Mouse (Mus musculus) heart, embryonic 12.5 days (tissue): ENCODE measurements at regions not wholly inside any gene's neighbourhood (a gene's known extent, or its start where the extent isn't known, plus 50 kb on each side); places are given as distances from the start of the nearest gene placed in this dataset.

Experiments
- ATAC-seq: fragments of 200-750 bp; cut with Nextera tagmentation; 2 replicates; pipeline ENCODE4 v1.8.0; 2017; ENCODE audit warnings: moderate TSS enrichment, moderate library complexity; ENCODE audit not compliant: insufficient number of reproducible peaks, low FRiP score
- H3K27ac ChIP-seq: fragments of 300-500 bp; sonication (generic); 2 replicates; pipeline ENCODE4 v1.5.1; 2016; ENCODE audit warnings: mild to moderate bottlenecking, moderate library complexity; ENCODE audit not compliant: poor library complexity, severe bottlenecking
- H3K27me3 ChIP-seq: fragments of 300-500 bp; sonication (generic); replicated peaks from 2 replicates; pipeline ENCODE4 v1.6.1; 2016; ENCODE audit warnings: mild to moderate bottlenecking, moderate library complexity
- H3K36me3 ChIP-seq: fragments of 300-500 bp; sonication (generic); 2 replicates; pipeline ENCODE4 v1.6.1; 2016; ENCODE audit warnings: mild to moderate bottlenecking, moderate library complexity
- H3K4me1 ChIP-seq: fragments of 300-500 bp; sonication (generic); replicated peaks from 2 replicates; pipeline ENCODE4 v1.6.1; 2016; ENCODE audit warnings: mild to moderate bottlenecking
- H3K4me2 ChIP-seq: fragments of 300-500 bp; sonication (generic); 2 replicates; pipeline ENCODE4 v1.6.1; 2016; ENCODE audit warnings: mild to moderate bottlenecking, moderate library complexity
- H3K4me3 ChIP-seq: fragments of 300-500 bp; sonication (generic); 2 replicates; pipeline ENCODE4 v1.5.1; 2016; ENCODE audit warnings: mild to moderate bottlenecking
- H3K9ac ChIP-seq: fragments of 300-500 bp; sonication (generic); 2 replicates; pipeline ENCODE4 v1.6.1; 2016; ENCODE audit warnings: mild to moderate bottlenecking, moderate library complexity
- H3K9me3 ChIP-seq: fragments of 300-500 bp; sonication (generic); replicated peaks from 2 replicates; pipeline ENCODE4 v1.6.1; 2016; ENCODE audit warnings: mild to moderate bottlenecking, moderate library complexity
- WGBS: fragments of 180-500 bp; shearing (Covaris S2); methylation state at CpG from one replicate; pipeline ENCODE4 v1.1.7; 2016; 5-methylcytosine and 5-hydroxymethylcytosine counted together

DNA sequence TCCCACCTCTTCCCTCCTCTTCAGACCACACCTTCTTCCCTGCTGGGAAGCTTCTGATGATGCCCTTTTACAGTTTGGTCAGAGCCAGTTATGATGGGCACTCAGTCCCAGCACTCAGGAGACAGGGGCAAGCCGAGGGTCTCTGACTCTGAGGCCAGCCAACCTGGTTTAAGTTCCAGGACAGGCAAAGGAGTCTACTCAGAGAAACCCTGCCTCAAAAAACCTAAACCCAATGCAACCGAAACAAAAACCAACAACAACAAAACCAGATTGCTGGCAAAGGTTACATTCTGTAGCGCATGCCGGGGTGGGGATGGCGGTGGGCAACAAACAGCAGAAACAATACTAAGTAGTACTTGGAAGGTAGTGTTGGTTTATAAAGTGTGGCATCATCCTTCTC is 260.2 kb downstream of the Cog6 start:
- Histone ChIP-seq H3K9me3 (no peaks in the 10 kb centered on the region), H3K27ac (no peak overlapping the region), H3K4me2 (no peak overlapping the region), H3K9ac (no peak overlapping the region), H3K4me3 (no peak overlapping the region), H3K27me3 (no peaks in the 10 kb centered on the region), H3K4me1 (no peaks in the 10 kb centered on the region), H3K36me3 (no peaks in the 10 kb centered on the region)
- WGBS: 87% methylated on average over 5 of the region's 5 CpGs
- ATAC-seq: no peak

DNA sequence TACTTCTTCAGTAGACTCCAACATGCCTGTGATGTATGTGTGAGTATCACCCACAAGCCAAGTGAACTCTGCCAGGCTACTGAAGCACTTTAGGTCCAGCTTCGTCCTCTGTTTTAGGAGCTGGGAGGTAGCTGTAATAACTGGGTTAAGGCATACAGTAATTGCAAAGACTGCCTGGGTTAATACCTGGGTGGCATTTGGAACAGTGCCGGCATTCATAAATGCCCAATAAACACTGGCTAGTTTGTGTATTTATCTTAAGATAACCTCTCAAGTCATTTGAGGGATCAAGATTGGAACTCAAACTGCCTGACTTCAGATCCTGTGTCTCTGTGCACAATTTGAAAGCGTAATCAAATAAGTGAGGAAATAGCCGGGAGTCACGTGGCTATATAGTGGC is 261.0 kb downstream of the Cog6 start:
- H3K36me3 ChIP-seq: no peaks in the 10 kb centered on the region
- no peak overlapping the region for H3K9ac ChIP-seq
- H3K4me1 ChIP-seq: no peaks in the 10 kb centered on the region
- H3K9me3 ChIP-seq: no peaks in the 10 kb centered on the region
- 65% methylated on average over 5 of the region's 5 CpGs for WGBS
- no peak overlapping the region for H3K4me2 ChIP-seq
- no peak overlapping the region for H3K4me3 ChIP-seq
- H3K27me3 ChIP-seq: no peaks in the 10 kb centered on the region
- no peak for ATAC-seq
- no peak overlapping the region for H3K27ac ChIP-seq

DNA sequence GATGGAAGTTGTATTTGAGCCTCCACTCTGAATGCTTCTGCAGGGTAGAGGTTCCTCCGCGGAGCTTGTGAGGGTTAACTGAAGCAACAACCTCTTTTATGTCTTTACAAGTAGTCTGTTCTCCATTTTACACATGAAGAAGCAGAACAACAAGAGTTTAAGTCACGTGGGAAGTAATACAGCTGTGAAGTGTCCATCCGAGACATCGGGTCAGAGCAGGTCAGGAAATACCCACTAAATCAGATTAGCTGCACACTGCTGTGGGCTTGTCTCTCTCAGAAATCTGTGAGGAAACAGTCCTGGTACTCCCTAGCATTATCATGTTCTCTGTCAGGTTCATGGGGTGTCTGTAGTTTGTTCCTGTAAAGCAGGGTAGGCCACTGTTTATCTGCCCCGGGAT is 262.1 kb downstream of the Cog6 start:
- no peak overlapping the region for H3K4me2 ChIP-seq
- H3K9ac ChIP-seq: no peak overlapping the region
- no peaks in the 10 kb centered on the region for H3K4me1 ChIP-seq
- no peaks in the 10 kb centered on the region for H3K27me3 ChIP-seq
- no peak overlapping the region for H3K4me3 ChIP-seq
- no peaks in the 10 kb centered on the region for H3K9me3 ChIP-seq
- no peak overlapping the region for H3K27ac ChIP-seq
- 61% methylated on average over 6 of the region's 6 CpGs for WGBS
- no peak for ATAC-seq
- H3K36me3 ChIP-seq: no peaks in the 10 kb centered on the region

GRCm38 (mm10) chr3:52754401-52754800 is 262.6 kb downstream of the Cog6 start:
- Histone ChIP-seq H3K4me1 (no peaks in the 10 kb centered on the region), H3K4me3 (no peak overlapping the region), H3K9me3 (no peaks in the 10 kb centered on the region), H3K36me3 (no peaks in the 10 kb centered on the region), H3K27me3 (no peaks in the 10 kb centered on the region), H3K9ac (no peak overlapping the region), H3K4me2 (no peak overlapping the region), H3K27ac (no peak overlapping the region)
- 73% methylated on average over 4 of the region's 4 CpGs for WGBS
- no peak for ATAC-seq

DNA sequence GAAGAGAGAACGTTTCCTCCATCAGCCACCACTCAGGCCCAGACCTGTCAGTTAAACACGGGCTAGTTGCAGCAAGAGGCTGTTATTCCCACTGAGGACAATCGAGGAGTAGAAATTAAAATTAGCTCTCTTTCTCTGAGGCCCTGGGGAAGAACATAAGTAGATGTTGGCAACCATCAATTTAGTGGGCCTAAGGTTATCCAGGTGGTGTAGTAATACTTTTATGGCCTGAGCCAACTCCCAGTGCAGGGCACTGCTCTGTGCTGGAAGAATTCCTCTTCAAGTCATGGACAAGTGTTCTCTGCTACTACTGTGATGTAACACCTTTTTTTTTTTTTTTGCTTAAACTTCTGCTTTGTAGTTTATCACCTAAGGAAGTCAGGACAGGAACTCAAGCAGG is 270.1 kb downstream of the Cog6 start:
- no peak overlapping the region for H3K9ac ChIP-seq
- no peak for ATAC-seq
- WGBS: 59% methylated on average over 3 of the region's 3 CpGs
- no peaks in the 10 kb centered on the region for H3K27me3 ChIP-seq
- H3K4me2 ChIP-seq: no peak overlapping the region
- no peaks in the 10 kb centered on the region for H3K9me3 ChIP-seq
- no peak overlapping the region for H3K4me3 ChIP-seq
- peaks cover 16% of the 10 kb centered on the region for H3K4me1 ChIP-seq
- no peak overlapping the region for H3K27ac ChIP-seq
- no peaks in the 10 kb centered on the region for H3K36me3 ChIP-seq

GRCm38 (mm10) chr3:52744334-52744733 is 272.7 kb downstream of the Cog6 start:
- no peaks in the 10 kb centered on the region for H3K36me3 ChIP-seq
- H3K27ac ChIP-seq: 0 out of 2 replicates have a peak overlapping the region, but pooled peaks have one; percentile 16
- H3K27me3 ChIP-seq: no peaks in the 10 kb centered on the region
- no peak overlapping the region for H3K4me3 ChIP-seq
- H3K4me2 ChIP-seq: no peak overlapping the region
- 32% methylated on average over 8 of the region's 8 CpGs for WGBS
- no peak overlapping the region for H3K9ac ChIP-seq
- no peaks in the 10 kb centered on the region for H3K9me3 ChIP-seq
- H3K4me1 ChIP-seq: peaks cover 16% of the 10 kb centered on the region
- peak; percentile 73 for ATAC-seq

DNA sequence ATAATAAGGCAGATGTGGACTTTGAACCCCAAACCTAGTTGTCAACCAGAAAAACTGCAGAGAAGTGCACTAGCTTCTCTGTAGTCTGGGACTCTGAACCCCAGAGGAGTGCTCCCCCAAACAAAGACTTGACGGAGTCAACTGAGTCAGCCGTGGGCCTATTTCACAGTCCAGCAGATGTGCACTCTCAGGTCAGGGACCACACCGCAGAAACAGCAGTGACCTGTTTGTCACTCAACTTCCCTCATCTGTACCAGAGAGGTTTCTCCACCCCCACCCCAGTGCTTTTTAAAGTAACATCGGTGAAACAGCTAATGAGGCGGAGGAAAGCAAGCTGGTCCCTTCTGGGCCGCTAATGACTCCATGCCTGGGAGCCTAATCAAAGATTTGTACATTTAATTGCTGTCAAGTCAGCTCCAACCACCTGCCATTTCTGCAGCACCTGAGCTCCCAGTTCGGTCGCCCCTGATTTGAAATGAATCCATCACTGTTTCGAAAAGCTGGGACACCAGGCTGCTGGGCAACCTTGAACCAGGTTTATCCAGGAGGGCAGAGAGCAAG is 276.5 kb downstream of the Cog6 start:
- Histone ChIP-seq H3K9ac (no peak overlapping the region), H3K27me3 (no peaks in the 10 kb centered on the region), H3K36me3 (no peaks in the 10 kb centered on the region), H3K9me3 (no peaks in the 10 kb centered on the region), H3K4me3 (no peak overlapping the region), H3K4me1 (peaks cover 16% of the 10 kb centered on the region), H3K27ac (no peak overlapping the region), H3K4me2 (no peak overlapping the region)
- 68% methylated on average over 9 of the region's 9 CpGs for WGBS
- no peak for ATAC-seq

DNA sequence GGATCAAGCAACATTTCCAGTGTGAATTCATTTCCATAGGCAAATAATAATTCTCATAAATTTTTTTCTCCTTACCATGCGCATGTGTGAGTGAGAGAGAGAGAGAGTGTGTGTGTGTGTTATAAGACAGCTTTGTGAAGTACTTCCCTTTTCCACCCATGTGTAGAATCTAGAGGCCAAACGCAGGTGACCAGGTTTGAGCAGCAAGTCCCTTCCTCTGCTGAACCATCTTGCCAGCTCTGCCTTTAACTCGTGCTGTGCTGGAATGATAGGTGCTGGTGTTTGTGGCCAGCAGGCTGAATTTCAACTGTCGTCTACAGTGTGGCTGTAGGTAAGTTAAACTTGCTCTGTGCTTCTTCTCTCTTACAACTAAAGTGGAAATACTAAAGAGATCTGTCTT is 277.5 kb downstream of the Cog6 start:
- ATAC-seq: no peak
- H3K4me1 ChIP-seq: peaks cover 11% of the 10 kb centered on the region
- no peak overlapping the region for H3K27ac ChIP-seq
- H3K9me3 ChIP-seq: no peaks in the 10 kb centered on the region
- WGBS: 60% methylated on average over 4 of the region's 4 CpGs
- H3K9ac ChIP-seq: no peak overlapping the region
- no peaks in the 10 kb centered on the region for H3K36me3 ChIP-seq
- no peak overlapping the region for H3K4me2 ChIP-seq
- no peaks in the 10 kb centered on the region for H3K27me3 ChIP-seq
- H3K4me3 ChIP-seq: no peak overlapping the region

DNA sequence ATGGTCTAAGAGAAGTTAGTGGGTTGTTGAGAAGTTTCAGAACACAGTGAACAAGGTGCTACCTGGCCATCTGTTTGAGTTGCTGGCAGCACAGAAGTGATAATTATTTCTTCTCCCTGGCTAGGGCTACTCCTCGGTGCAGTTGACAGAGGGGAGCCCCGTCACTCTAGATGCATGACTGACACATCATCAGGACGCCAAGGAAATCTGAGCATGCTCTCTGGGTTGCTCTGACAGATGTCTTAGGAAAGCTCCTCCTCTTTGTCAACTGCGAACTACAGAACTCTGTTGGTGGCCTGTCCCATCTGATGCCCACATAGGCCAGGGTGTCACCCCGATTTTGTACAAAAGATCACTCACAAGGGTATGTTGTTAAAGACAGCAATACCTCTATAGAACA is 278.7 kb downstream of the Cog6 start:
- H3K36me3 ChIP-seq: no peaks in the 10 kb centered on the region
- no peaks in the 10 kb centered on the region for H3K9me3 ChIP-seq
- H3K9ac ChIP-seq: no peak overlapping the region
- H3K27ac ChIP-seq: no peak overlapping the region
- ATAC-seq: no peak
- H3K4me3 ChIP-seq: no peak overlapping the region
- WGBS: 45% methylated on average over 5 of the region's 5 CpGs
- H3K4me1 ChIP-seq: peaks cover 5% of the 10 kb centered on the region
- no peaks in the 10 kb centered on the region for H3K27me3 ChIP-seq
- H3K4me2 ChIP-seq: no peak overlapping the region

- Histone ChIP-seq H3K27ac (no peak overlapping the region), H3K4me2 (no peak overlapping the region), H3K9me3 (no peaks in the 10 kb centered on the region), H3K4me3 (no peak overlapping the region), H3K9ac (no peak overlapping the region), H3K36me3 (no peaks in the 10 kb centered on the region), H3K27me3 (no peaks in the 10 kb centered on the region), H3K4me1 (no peaks in the 10 kb centered on the region)
- ATAC-seq: no peak
- 86% methylated on average over 7 of the region's 7 CpGs for WGBS
Observed at GRCm38 (mm10) chr3:52735939-52736338, 281.1 kb downstream of the Cog6 start.

DNA sequence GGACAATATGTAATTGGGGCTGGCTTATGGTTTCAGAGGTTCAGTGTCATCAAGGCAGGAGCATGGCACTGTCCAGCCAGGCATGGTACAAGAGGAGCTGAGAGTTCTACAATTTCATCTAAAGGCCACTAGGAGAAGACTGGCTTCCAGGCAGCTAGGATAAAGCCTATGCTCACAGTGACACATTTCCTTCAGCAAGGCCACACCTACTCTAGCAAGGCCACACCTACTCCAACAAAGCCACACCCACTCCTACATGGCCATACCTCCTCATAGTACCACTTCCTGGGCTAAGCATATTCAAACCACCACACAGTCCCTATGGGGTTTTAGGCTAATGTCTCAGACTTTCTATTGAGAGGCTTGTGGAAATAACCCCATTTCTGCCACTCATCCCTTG is 285.1 kb downstream of the Cog6 start:
- Histone ChIP-seq H3K9me3 (no peaks in the 10 kb centered on the region), H3K27me3 (no peaks in the 10 kb centered on the region), H3K9ac (no peak overlapping the region), H3K4me2 (no peak overlapping the region), H3K27ac (no peak overlapping the region), H3K36me3 (no peaks in the 10 kb centered on the region), H3K4me1 (peaks cover 10% of the 10 kb centered on the region; the same call in 1 of the 2 replicates), H3K4me3 (no peak overlapping the region)
- ATAC-seq: no peak

GRCm38 (mm10) chr3:52731491-52731890 is 285.5 kb downstream of the Cog6 start:
- H3K9ac ChIP-seq: no peak overlapping the region
- ATAC-seq: no peak

More at GRCm38 (mm10) chr3:52731491-52731890, 285.5 kb downstream of the Cog6 start:
- Histone ChIP-seq H3K4me3 (no peak overlapping the region), H3K36me3 (no peaks in the 10 kb centered on the region), H3K4me2 (no peak overlapping the region), H3K27me3 (no peaks in the 10 kb centered on the region), H3K9me3 (no peaks in the 10 kb centered on the region), H3K27ac (no peak overlapping the region), H3K4me1 (peaks cover 10% of the 10 kb centered on the region; the same call in 1 of the 2 replicates)
- 78% methylated on average over 3 of the region's 3 CpGs for WGBS
